Mouse (Mus musculus): ENCODE results near the gene Zdhhc22. TPM values are rescaled to one million over a fixed set of nuclear protein-coding genes. Genes with fewer than 3 reads are reported as not detected.

Gene Zdhhc22
- total and polyA plus RNA-seq, 3 experiments: 0.10 TPM; not detected in 2

- no peak for DNase-seq (ENCODE audit: low read depth, low spot score)
- TF ChIP-seq E2F4 (IDR thresholded peaks at IDR 0.05; ENCODE audit: borderline replicate concordance, low read depth, low read length) (no peak), POLR2A (IDR thresholded peaks at IDR 0.05; ENCODE audit: control insufficient read depth in 1 of 2, insufficient read depth in 1 of 2, low read depth in 1 of 2, low read length in 2 of 2, poor library complexity in 1 of 2) (no peak), NRF1 (IDR thresholded peaks at IDR 0.05; ENCODE audit: insufficient read depth, low read depth, low read length, poor library complexity, severe bottlenecking) (no peak), CTCF (IDR thresholded peaks at IDR 0.05 in 2 of 3, conservative IDR thresholded peaks at IDR 0.05 in 1 of 3; ENCODE audit: control insufficient read depth in 1 of 3, insufficient read depth in 1 of 3, low read depth in 2 of 3, low read length in 3 of 3, poor library complexity in 1 of 3, severe bottlenecking in 1 of 3) (peak in 1 of 3 experiments; percentile 24; a peak in 2 of 6 replicates), BHLHE40 (IDR thresholded peaks at IDR 0.05; ENCODE audit: borderline replicate concordance, low read depth, low read length) (no peak)
- Histone ChIP-seq H3K27ac (ENCODE audit: control insufficient read depth, low read depth, low read length) (no peak overlapping the region), H3K4me3 (ENCODE audit: control insufficient read depth in 1 of 2, insufficient read depth in 1 of 2, low read depth in 2 of 2, low read length in 2 of 2) (no peak overlapping the region), H3K79me2 (ENCODE audit: control insufficient read depth, insufficient read depth, low read length, poor library complexity) (no peaks in the 10 kb centered on the region), H3K36me3 (ENCODE audit: control insufficient read depth in 1 of 2, insufficient read depth in 2 of 2, low read length in 2 of 2) (peaks cover 0 to 13% of the 10 kb centered on the region in 2 experiments; a peak in 2 of 4 replicates), H3K9me3 (replicated peaks; ENCODE audit: insufficient read depth, low read length) (no peaks in the 10 kb centered on the region), H3K9ac (ENCODE audit: control insufficient read depth, low read depth, low read length, poor library complexity, severe bottlenecking) (no peak overlapping the region), H3K27me3 (ENCODE audit: control insufficient read depth in 1 of 2, insufficient read depth in 2 of 2, low read length in 2 of 2) (no peaks in the 10 kb centered on the region), H3K4me1 (ENCODE audit: control insufficient read depth in 1 of 2, insufficient read depth in 2 of 2, low read length in 2 of 2) (no peaks in the 10 kb centered on the region)
Observed at GRCm38 (mm10) chr12:86960138-86960537, 30.1 kb downstream of the Zdhhc22 start.

DNA sequence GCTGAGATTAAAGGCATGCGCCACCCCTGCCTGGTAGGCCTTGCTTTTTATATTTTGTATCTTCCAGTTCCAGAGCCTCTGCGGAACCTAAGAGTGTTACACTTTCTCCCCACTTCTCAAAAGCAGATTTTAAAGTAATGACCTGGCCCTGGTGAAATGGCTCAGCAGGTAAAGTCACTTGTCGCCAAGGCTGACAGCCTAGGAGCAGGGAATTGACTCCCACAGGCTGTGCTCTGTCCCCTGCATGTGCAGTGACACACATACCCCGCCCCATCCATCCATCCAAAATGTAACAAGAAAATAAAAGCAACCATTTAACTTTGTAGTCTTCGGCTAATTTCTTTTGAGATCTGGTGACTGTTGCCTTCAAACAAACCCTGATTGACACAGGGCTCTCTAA is 30.6 kb downstream of the Zdhhc22 start:
- Histone ChIP-seq H3K4me1 (ENCODE audit: control insufficient read depth in 1 of 2, insufficient read depth in 2 of 2, low read length in 2 of 2) (no peaks in the 10 kb centered on the region), H3K9me3 (replicated peaks; ENCODE audit: insufficient read depth, low read length) (no peaks in the 10 kb centered on the region), H3K4me3 (ENCODE audit: control insufficient read depth in 1 of 2, insufficient read depth in 1 of 2, low read depth in 2 of 2, low read length in 2 of 2) (no peak overlapping the region), H3K27me3 (ENCODE audit: control insufficient read depth in 1 of 2, insufficient read depth in 2 of 2, low read length in 2 of 2) (no peaks in the 10 kb centered on the region), H3K79me2 (ENCODE audit: control insufficient read depth, insufficient read depth, low read length, poor library complexity) (no peaks in the 10 kb centered on the region), H3K9ac (ENCODE audit: control insufficient read depth, low read depth, low read length, poor library complexity, severe bottlenecking) (no peak overlapping the region), H3K27ac (ENCODE audit: control insufficient read depth, low read depth, low read length) (no peak overlapping the region), H3K36me3 (ENCODE audit: control insufficient read depth in 1 of 2, insufficient read depth in 2 of 2, low read length in 2 of 2) (peaks cover 0 to 16% of the 10 kb centered on the region in 2 experiments; a peak in 2 of 4 replicates)
- no peak for DNase-seq (ENCODE audit: low read depth, low spot score)
- TF ChIP-seq SIN3A (IDR thresholded peaks at IDR 0.05; ENCODE audit: low read length) (no peak), ETS1 (IDR thresholded peaks at IDR 0.05; ENCODE audit: low read depth, low read length) (no peak), MAX (IDR thresholded peaks at IDR 0.05; ENCODE audit: low read length) (no peak), BHLHE40 (IDR thresholded peaks at IDR 0.05; ENCODE audit: borderline replicate concordance, low read depth, low read length) (no peak), POLR2A (IDR thresholded peaks at IDR 0.05; ENCODE audit: control insufficient read depth in 1 of 2, insufficient read depth in 1 of 2, low read depth in 1 of 2, low read length in 2 of 2, poor library complexity in 1 of 2) (no peak), ZMIZ1 (IDR thresholded peaks at IDR 0.05; ENCODE audit: low read depth, low read length) (no peak)

DNA sequence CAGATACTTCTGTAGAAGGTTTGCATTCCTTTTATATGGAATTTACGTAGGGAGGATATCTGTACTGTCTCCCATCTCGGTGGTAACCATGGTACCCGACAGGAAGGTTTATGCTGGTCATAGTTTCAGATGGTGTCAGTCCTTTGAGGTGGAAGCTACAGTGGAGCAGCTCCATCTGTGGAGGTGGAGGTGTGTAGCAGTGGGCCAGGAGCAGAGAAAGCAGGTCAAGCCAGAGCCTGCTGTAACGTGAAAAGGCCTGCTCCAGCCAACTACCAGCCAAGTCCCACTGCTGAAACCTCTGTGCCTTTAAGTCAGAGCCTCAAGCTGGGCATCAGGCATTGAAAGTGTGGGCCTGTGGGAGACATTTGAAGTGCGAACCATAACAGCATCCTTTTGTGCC is 31.7 kb downstream of the Zdhhc22 start:
- no peak overlapping the region for H3K4me3 ChIP-seq (ENCODE audit: control insufficient read depth in 1 of 2, insufficient read depth in 1 of 2, low read depth in 2 of 2, low read length in 2 of 2)
- DNase-seq (ENCODE audit: low read depth, low spot score): no peak
- no peaks in the 10 kb centered on the region for H3K27me3 ChIP-seq (ENCODE audit: control insufficient read depth in 1 of 2, insufficient read depth in 2 of 2, low read length in 2 of 2)
- no peaks in the 10 kb centered on the region for H3K79me2 ChIP-seq (ENCODE audit: control insufficient read depth, insufficient read depth, low read length, poor library complexity)
- H3K9ac ChIP-seq (ENCODE audit: control insufficient read depth, low read depth, low read length, poor library complexity, severe bottlenecking): no peak overlapping the region
- H3K27ac ChIP-seq (ENCODE audit: control insufficient read depth, low read depth, low read length): no peak overlapping the region
- H3K4me1 ChIP-seq (ENCODE audit: control insufficient read depth in 1 of 2, insufficient read depth in 2 of 2, low read length in 2 of 2): no peaks in the 10 kb centered on the region
- TF ChIP-seq EP300 (IDR thresholded peaks at IDR 0.05; ENCODE audit: low read depth in 1 of 2, low read length in 2 of 2) (no peak), HCFC1 (IDR thresholded peaks at IDR 0.05; ENCODE audit: low read depth, low read length) (no peak), BHLHE40 (IDR thresholded peaks at IDR 0.05; ENCODE audit: borderline replicate concordance, low read depth, low read length) (no peak), TBP (IDR thresholded peaks at IDR 0.05; ENCODE audit: low read depth, low read length) (no peak), ELF1 (IDR thresholded peaks at IDR 0.05; ENCODE audit: low read depth, low read length) (no peak), ETS1 (IDR thresholded peaks at IDR 0.05; ENCODE audit: low read depth, low read length) (no peak), GABPA (IDR thresholded peaks at IDR 0.05; ENCODE audit: low read depth, low read length) (no peak), MYC (IDR thresholded peaks at IDR 0.05; ENCODE audit: low read depth, low read length) (no peak), USF2 (IDR thresholded peaks at IDR 0.05; ENCODE audit: borderline replicate concordance in 1 of 2, insufficient read depth in 1 of 2, low read depth in 1 of 2, low read length in 2 of 2) (no peak), ZNF384 (IDR thresholded peaks at IDR 0.05; ENCODE audit: low read depth, low read length) (no peak), MXI1 (IDR thresholded peaks at IDR 0.05; ENCODE audit: low read depth, low read length) (no peak), MAFK (IDR thresholded peaks at IDR 0.05; ENCODE audit: borderline replicate concordance, low read depth, low read length) (no peak), CTCF (IDR thresholded peaks at IDR 0.05 in 2 of 3, conservative IDR thresholded peaks at IDR 0.05 in 1 of 3; ENCODE audit: control insufficient read depth in 1 of 3, insufficient read depth in 1 of 3, low read depth in 2 of 3, low read length in 3 of 3, poor library complexity in 1 of 3, severe bottlenecking in 1 of 3) (no peak)
- H3K9me3 ChIP-seq (replicated peaks; ENCODE audit: insufficient read depth, low read length): no peaks in the 10 kb centered on the region
- peaks cover 0 to 24% of the 10 kb centered on the region in 2 experiments; a peak in 2 of 4 replicates for H3K36me3 ChIP-seq (ENCODE audit: control insufficient read depth in 1 of 2, insufficient read depth in 2 of 2, low read length in 2 of 2)
